Mouse (Mus musculus): ENCODE data around the gene Fam187b. TPM values are rescaled to one million over a fixed set of nuclear protein-coding genes. Genes with fewer than 3 reads are reported as not detected.
A peak's percentile ranks its signal among the peaks of the same experiment; 100 is the strongest.

The Fam187b gene
- polyA plus RNA-seq, 1 experiment from 2014 or later = 2.5 TPM

GRCm38 (mm10) chr7:31000505-31001020 lies 27.0 kb downstream of the Fam187b start:
- no peak for DNase-seq (ENCODE audit: low spot score)
- Histone ChIP-seq H3K36me3 (no peaks in the 10 kb centered on the region), H3K9me3 (peaks cover 4% of the 10 kb centered on the region; the same call in 1 of the 2 replicates), H3K4me3 (peak overlapping the region; percentile 24; the same call in 1 of the 2 replicates), H3K4me1 (peaks cover 11% of the 10 kb centered on the region), H3K27me3 (ENCODE audit: insufficient read depth, poor library complexity, severe bottlenecking) (no peaks in the 10 kb centered on the region), H3K27ac (peak overlapping the region; percentile 80; the same call in 1 of the 2 replicates)
- WGBS = 24% methylated on average over 7 of the region's 7 CpGs

GRCm38 (mm10) chr7:31002650-31003049 lies 29.1 kb downstream of the Fam187b start:
- no peak for DNase-seq (ENCODE audit: low spot score)
- Histone ChIP-seq H3K9me3 (no peaks in the 10 kb centered on the region), H3K27ac (no peak overlapping the region), H3K27me3 (ENCODE audit: insufficient read depth, poor library complexity, severe bottlenecking) (no peaks in the 10 kb centered on the region), H3K36me3 (no peaks in the 10 kb centered on the region), H3K4me3 (no peak overlapping the region), H3K4me1 (peaks cover 11% of the 10 kb centered on the region)
- 55% methylated on average over 8 of the region's 8 CpGs for whole genome bisulfite sequencing

- no peak for DNase-seq (ENCODE audit: low spot score)
- Histone ChIP-seq H3K4me1 (no peaks in the 10 kb centered on the region), H3K27ac (no peak overlapping the region), H3K4me3 (no peak overlapping the region), H3K9me3 (no peaks in the 10 kb centered on the region), H3K27me3 (ENCODE audit: insufficient read depth, poor library complexity, severe bottlenecking) (no peaks in the 10 kb centered on the region), H3K36me3 (no peaks in the 10 kb centered on the region)
- WGBS = 64% methylated on average over 1 of the region's 1 CpGs
These were observed 34.2 kb downstream of the Fam187b start for GRCm38 (mm10) chr7:31007775-31008174.

DNA sequence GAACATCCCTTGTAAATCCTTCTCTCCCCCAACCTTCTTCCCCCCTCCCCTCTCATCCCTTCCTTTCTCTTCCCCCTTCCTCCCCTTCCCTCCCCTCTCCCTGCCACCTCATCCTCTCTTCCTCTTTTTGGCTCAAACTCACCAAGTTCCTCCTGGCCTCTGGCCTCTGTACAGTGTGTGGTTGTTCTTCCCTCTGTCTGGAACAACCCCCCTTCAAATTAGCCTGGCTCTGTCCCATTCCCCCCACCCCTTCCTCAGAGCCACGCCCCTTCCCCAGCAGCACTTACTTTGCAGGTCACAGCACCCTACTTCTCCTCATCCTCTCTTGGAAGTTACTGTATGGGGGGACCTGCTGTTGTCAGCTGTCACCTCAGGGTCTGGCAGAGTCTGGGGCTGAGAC lies 34.6 kb downstream of the Fam187b start:
- WGBS = 54% methylated on average over 1 of the region's 1 CpGs
- Histone ChIP-seq H3K4me1 (no peaks in the 10 kb centered on the region), H3K27ac (no peak overlapping the region), H3K36me3 (no peaks in the 10 kb centered on the region), H3K4me3 (no peak overlapping the region), H3K9me3 (no peaks in the 10 kb centered on the region), H3K27me3 (ENCODE audit: insufficient read depth, poor library complexity, severe bottlenecking) (no peaks in the 10 kb centered on the region)
- DNase-seq (ENCODE audit: low spot score) = no peak

- no peaks in the 10 kb centered on the region for H3K9me3 ChIP-seq
- DNase-seq (ENCODE audit: low spot score) = no peak
- no peak overlapping the region for H3K4me3 ChIP-seq
- WGBS = 86% methylated on average over 3 of the region's 3 CpGs
- H3K36me3 ChIP-seq = no peaks in the 10 kb centered on the region
- H3K27ac ChIP-seq = no peak overlapping the region
- H3K4me1 ChIP-seq = no peaks in the 10 kb centered on the region
- H3K27me3 ChIP-seq (ENCODE audit: insufficient read depth, poor library complexity, severe bottlenecking) = no peaks in the 10 kb centered on the region
These were observed 35.3 kb downstream of the Fam187b start for GRCm38 (mm10) chr7:31008889-31009288.

DNA sequence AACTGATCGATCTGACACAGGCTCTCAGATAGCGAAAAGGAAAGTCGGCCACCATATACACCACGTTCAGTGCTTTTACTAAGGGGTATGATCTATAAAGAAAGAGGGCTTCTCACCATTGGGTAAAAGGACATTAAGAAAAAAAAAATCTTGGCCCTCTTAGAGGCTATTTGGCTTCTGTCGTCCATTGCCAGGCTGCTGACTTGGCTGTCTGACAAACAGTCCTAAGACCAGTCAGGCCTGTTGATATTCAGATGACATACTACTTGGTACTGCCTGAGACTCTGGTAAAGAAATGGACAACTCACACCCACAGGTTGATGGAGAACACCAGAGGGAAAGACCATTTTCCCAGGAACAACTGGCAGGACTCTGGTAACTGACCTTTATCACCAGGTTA lies 39.4 kb downstream of the Fam187b start:
- H3K27ac ChIP-seq = no peak overlapping the region
- no peaks in the 10 kb centered on the region for H3K27me3 ChIP-seq (ENCODE audit: insufficient read depth, poor library complexity, severe bottlenecking)
- 84% methylated on average over 5 of the region's 5 CpGs for WGBS
- H3K9me3 ChIP-seq = no peaks in the 10 kb centered on the region
- H3K4me1 ChIP-seq = peaks cover 17% of the 10 kb centered on the region
- H3K4me3 ChIP-seq = no peak overlapping the region
- no peaks in the 10 kb centered on the region for H3K36me3 ChIP-seq
- no peak for DNase-seq (ENCODE audit: low spot score)

- Histone ChIP-seq H3K27ac (no peak overlapping the region), H3K4me3 (no peak overlapping the region), H3K9me3 (no peaks in the 10 kb centered on the region), H3K36me3 (no peaks in the 10 kb centered on the region), H3K27me3 (ENCODE audit: insufficient read depth, poor library complexity, severe bottlenecking) (no peaks in the 10 kb centered on the region), H3K4me1 (peaks cover 17% of the 10 kb centered on the region)
- no peak for DNase-seq (ENCODE audit: low spot score)
- WGBS = 48% methylated on average over 10 of the region's 10 CpGs
These were observed 43.7 kb downstream of the Fam187b start for GRCm38 (mm10) chr7:31017104-31017901.

GRCm38 (mm10) chr7:31028609-31029008 lies 55.0 kb downstream of the Fam187b start:
- DNase-seq (ENCODE audit: low spot score) = no peak

DNA sequence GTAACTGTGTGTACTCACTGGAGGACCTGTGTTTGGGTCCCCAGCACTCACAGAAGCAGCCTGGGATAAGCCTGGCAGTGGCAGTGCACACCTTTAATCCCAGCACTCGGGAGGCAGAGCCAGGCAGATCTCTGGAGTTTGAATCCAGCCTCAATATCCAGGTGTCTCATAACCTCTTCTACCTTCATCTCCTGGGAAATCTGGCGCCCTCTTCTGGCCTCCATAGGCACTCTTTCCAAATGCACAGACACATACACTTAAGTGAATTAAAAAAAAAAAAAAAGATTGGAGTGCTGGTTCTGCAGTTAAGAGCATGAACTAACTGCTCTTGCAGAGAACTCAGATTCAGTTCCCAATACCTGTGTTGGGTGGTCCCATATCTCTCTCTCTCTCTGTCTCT lies 57.1 kb downstream of the Fam187b start:
- Histone ChIP-seq H3K27me3 (ENCODE audit: insufficient read depth, poor library complexity, severe bottlenecking) (no peaks in the 10 kb centered on the region), H3K9me3 (no peaks in the 10 kb centered on the region), H3K27ac (no peak overlapping the region), H3K4me3 (no peak overlapping the region), H3K36me3 (no peaks in the 10 kb centered on the region), H3K4me1 (no peaks in the 10 kb centered on the region)
- no peak for DNase-seq (ENCODE audit: low spot score)
- 46% methylated on average over 2 of the region's 2 CpGs for WGBS

More at GRCm38 (mm10) chr7:31028609-31029008, 55.0 kb downstream of the Fam187b start:
- Histone ChIP-seq H3K27me3 (ENCODE audit: insufficient read depth, poor library complexity, severe bottlenecking) (no peaks in the 10 kb centered on the region), H3K36me3 (no peaks in the 10 kb centered on the region), H3K4me3 (no peak overlapping the region), H3K4me1 (no peaks in the 10 kb centered on the region), H3K9me3 (no peaks in the 10 kb centered on the region), H3K27ac (no peak overlapping the region)
- WGBS = 70% methylated on average over 8 of the region's 8 CpGs

GRCm38 (mm10) chr7:31031731-31032130 lies 58.1 kb downstream of the Fam187b start:
- H3K36me3 ChIP-seq = no peaks in the 10 kb centered on the region
- no peaks in the 10 kb centered on the region for H3K9me3 ChIP-seq
- H3K27me3 ChIP-seq (ENCODE audit: insufficient read depth, poor library complexity, severe bottlenecking) = no peaks in the 10 kb centered on the region
- no peak overlapping the region for H3K27ac ChIP-seq
- no peaks in the 10 kb centered on the region for H3K4me1 ChIP-seq
- 74% methylated on average over 7 of the region's 7 CpGs for WGBS
- H3K4me3 ChIP-seq = no peak overlapping the region
- DNase-seq (ENCODE audit: low spot score) = no peak

GRCm38 (mm10) chr7:31033409-31034165 lies 60.0 kb downstream of the Fam187b start:
- Histone ChIP-seq H3K36me3 (no peaks in the 10 kb centered on the region), H3K9me3 (no peaks in the 10 kb centered on the region), H3K27me3 (ENCODE audit: insufficient read depth, poor library complexity, severe bottlenecking) (no peaks in the 10 kb centered on the region), H3K27ac (no peak overlapping the region), H3K4me3 (no peak overlapping the region), H3K4me1 (no peaks in the 10 kb centered on the region)
- DNase-seq (ENCODE audit: low spot score) = no peak
- 53% methylated on average over 9 of the region's 9 CpGs for WGBS

DNA sequence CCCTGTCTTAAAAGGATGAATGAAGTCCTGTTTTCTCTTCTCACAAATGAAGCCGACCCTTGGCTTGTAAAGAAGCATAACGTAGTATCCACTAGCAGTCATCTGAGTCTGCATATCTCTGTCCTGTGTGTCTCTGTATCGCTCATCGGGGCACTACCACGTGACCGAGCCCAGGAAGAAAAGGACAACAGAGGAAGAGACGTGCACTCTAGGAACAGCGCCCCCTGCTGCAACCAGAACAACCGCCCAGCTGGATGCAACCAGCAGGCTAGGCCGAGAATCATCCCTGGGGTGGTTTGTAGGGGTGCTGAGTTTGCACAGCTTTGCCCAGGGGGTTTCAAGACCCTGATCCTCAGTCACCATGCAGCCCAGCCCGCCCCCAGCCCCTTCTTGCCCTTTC lies 61.2 kb downstream of the Fam187b start:
- Histone ChIP-seq H3K27ac (no peak overlapping the region), H3K9me3 (no peaks in the 10 kb centered on the region), H3K4me3 (no peak overlapping the region), H3K4me1 (no peaks in the 10 kb centered on the region), H3K36me3 (no peaks in the 10 kb centered on the region), H3K27me3 (ENCODE audit: insufficient read depth, poor library complexity, severe bottlenecking) (no peaks in the 10 kb centered on the region; the same call in 1 of the 2 replicates)
- DNase-seq (ENCODE audit: low spot score) = no peak
- 66% methylated on average over 11 of the region's 11 CpGs for WGBS

GRCm38 (mm10) chr7:31035291-31035690 lies 61.7 kb downstream of the Fam187b start:
- Histone ChIP-seq H3K4me1 (no peaks in the 10 kb centered on the region), H3K36me3 (no peaks in the 10 kb centered on the region), H3K9me3 (no peaks in the 10 kb centered on the region), H3K27me3 (ENCODE audit: insufficient read depth, poor library complexity, severe bottlenecking) (peaks cover 4% of the 10 kb centered on the region), H3K27ac (no peak overlapping the region), H3K4me3 (no peak overlapping the region)
- 63% methylated on average over 11 of the region's 11 CpGs for WGBS
- DNase-seq (ENCODE audit: low spot score) = no peak
